ENCODE assay signal across 19 mouse cellular contexts in the genomic region with DNA sequence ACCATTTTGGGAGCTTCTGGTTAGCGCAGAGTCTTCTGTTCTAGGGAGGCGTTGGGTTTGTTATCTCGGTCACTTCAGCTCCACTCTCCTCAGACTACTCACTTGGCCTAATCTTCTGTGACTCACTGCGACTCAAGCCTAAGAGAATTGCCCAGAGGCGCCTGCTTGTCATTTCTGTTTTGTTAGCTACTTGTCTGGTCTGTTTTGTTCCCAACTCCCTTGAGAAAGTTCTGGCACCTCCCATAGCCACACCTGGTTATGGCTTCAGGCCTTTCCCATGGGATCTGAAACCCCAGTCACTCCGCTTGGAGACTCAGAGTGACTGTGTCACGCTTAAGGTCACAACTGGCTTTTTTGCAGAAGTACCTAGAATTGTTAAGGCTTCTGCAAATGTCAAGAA. TPM values are rescaled to one million over a fixed set of nuclear protein-coding genes. Genes with fewer than 3 reads are reported as not detected.
A peak's percentile ranks its signal among the peaks of the same experiment; 100 is the strongest.
DNase-seq lines count a peak whose midpoint lies in the region; ATAC-seq and TF ChIP-seq lines count a peak whose summit lies in the region.
"Had no signal": no experiment of that assay in that cellular context is flagged by ENCODE, and none has a peak within 500 bp of the region (broad histone marks: within the 10 kb centered on the region; RNA-seq: fewer than 3 reads in every experiment).

No protein-coding gene starts in this region.

- peak; percentile 17 for DNase-seq in liver
- DNase-seq in liver, postnatal 0 days: no peak
- DNase-seq in Patski (ENCODE audit: low read depth, low spot score): peak; percentile 70
- DNase-seq in thymus, postnatal 0 days (ENCODE audit: low spot score): no peak
- DNase-seq in hindbrain, embryonic 10.5 days (ENCODE audit: low spot score): no peak
- no peak for DNase-seq in midbrain, embryonic 14.5 days
- DNase-seq: adrenal gland, adult 8-10 months; cerebellum, adult 18-20 months; gastrocnemius, adult 2 months; heart, postnatal 10 days; kidney, adult 2 months; kidney, postnatal 36 days; left cerebral cortex, postnatal 4 days; lung, adult 2 months had no signal

- H3K4me2 ChIP-seq in liver, postnatal 0 days (ENCODE audit: low read depth, low read length): no peak overlapping the region
- H3K4me2 ChIP-seq in liver, embryonic 12.5 days: no peak overlapping the region
- no peak overlapping the region for H3K4me2 ChIP-seq in midbrain, embryonic 14.5 days (ENCODE audit: low read length)
- H3K4me2 ChIP-seq: hindbrain, embryonic 15.5 days had no signal

- H3K9ac ChIP-seq in liver, postnatal 0 days (replicated peaks): no peak overlapping the region
- H3K9ac ChIP-seq in liver, embryonic 12.5 days: 0 out of 2 replicates have a peak overlapping the region, but pooled peaks have one; percentile 19
- no peak overlapping the region for H3K9ac ChIP-seq in midbrain, embryonic 14.5 days (replicated peaks; ENCODE audit: low read length)
- H3K9ac ChIP-seq: hindbrain, embryonic 15.5 days had no signal

- POLR2A ChIA-PET in Patski (lab: Charles Lee): no interaction called here

- TF ChIP-seq EP300 in liver, postnatal 0 days (IDR thresholded peaks at IDR 0.05; ENCODE audit: low read depth): no peak

- H3K36me3 ChIP-seq in liver, postnatal 0 days (replicated peaks; ENCODE audit: insufficient read depth, low read length): no peaks in the 10 kb centered on the region
- no peaks in the 10 kb centered on the region for H3K36me3 ChIP-seq in liver, embryonic 12.5 days
- H3K36me3 ChIP-seq in hindbrain, embryonic 10.5 days: no peaks in the 10 kb centered on the region
- H3K36me3 ChIP-seq in midbrain, embryonic 14.5 days (ENCODE audit: control insufficient read depth, insufficient read depth, low read length): no peaks in the 10 kb centered on the region
- H3K36me3 ChIP-seq: hindbrain, embryonic 15.5 days had no signal

- H3K9me3 ChIP-seq in liver, postnatal 0 days (ENCODE audit: low read length): no peaks in the 10 kb centered on the region
- no peaks in the 10 kb centered on the region for H3K9me3 ChIP-seq in liver, embryonic 12.5 days (replicated peaks)
- no peaks in the 10 kb centered on the region for H3K9me3 ChIP-seq in hindbrain, embryonic 10.5 days
- no peaks in the 10 kb centered on the region for H3K9me3 ChIP-seq in midbrain, embryonic 14.5 days (ENCODE audit: control insufficient read depth, low read length)
- H3K9me3 ChIP-seq: hindbrain, embryonic 15.5 days had no signal

- TF ChIP-seq CTCF in liver, postnatal 0 days (IDR thresholded peaks at IDR 0.05; ENCODE audit: low read depth): no peak
- TF ChIP-seq CTCF in Patski (IDR thresholded peaks at IDR 0.05): no peak

- in situ Hi-C loops in Patski (cut with MboI; ENCODE audit: low pct_unique_long_range_greater_than_20kb): loop anchor here (10.0 kb wide), 1 partner anchor 336 kb away; a partner anchor contains a TSS

- no peak overlapping the region for H3K4me3 ChIP-seq in liver, postnatal 0 days (ENCODE audit: low read depth, low read length)
- no peak overlapping the region for H3K4me3 ChIP-seq in liver, embryonic 12.5 days
- no peak overlapping the region for H3K4me3 ChIP-seq in hindbrain, embryonic 10.5 days
- H3K4me3 ChIP-seq in midbrain, embryonic 14.5 days (replicated peaks; ENCODE audit: low read depth, low read length): no peak overlapping the region
- H3K4me3 ChIP-seq: gastrocnemius, adult 2 months; hindbrain, embryonic 15.5 days had no signal

- WGBS in liver, postnatal 0 days (ENCODE audit: insufficient replicate concordance): 67% methylated on average over 7 of the region's 7 CpGs
- 42% methylated on average over 7 of the region's 7 CpGs for WGBS in liver, embryonic 12.5 days (ENCODE audit: insufficient replicate concordance)
- WGBS in hindbrain, embryonic 10.5 days: 90% methylated on average over 7 of the region's 7 CpGs
- 91% methylated on average over 7 of the region's 7 CpGs for WGBS in midbrain, embryonic 14.5 days

- no peak overlapping the region for H3K27ac ChIP-seq in liver, postnatal 0 days (ENCODE audit: low read depth)
- H3K27ac ChIP-seq in liver, embryonic 12.5 days: peak overlapping the region; percentile 58
- no peak overlapping the region for H3K27ac ChIP-seq in hindbrain, embryonic 10.5 days
- no peak overlapping the region for H3K27ac ChIP-seq in midbrain, embryonic 14.5 days (replicated peaks; ENCODE audit: low read depth, low read length)
- H3K27ac ChIP-seq: gastrocnemius, adult 2 months; hindbrain, embryonic 15.5 days had no signal

- no peaks in the 10 kb centered on the region for H3K27me3 ChIP-seq in liver, postnatal 0 days (ENCODE audit: insufficient read depth, low read length)
- H3K27me3 ChIP-seq in Patski: no peaks in the 10 kb centered on the region
- H3K27me3 ChIP-seq in liver, embryonic 12.5 days (replicated peaks): no peaks in the 10 kb centered on the region; the same call in 1 of the 2 replicates
- H3K27me3 ChIP-seq in hindbrain, embryonic 10.5 days (ENCODE audit: insufficient read depth, poor library complexity, severe bottlenecking): no peaks in the 10 kb centered on the region
- H3K27me3 ChIP-seq in midbrain, embryonic 14.5 days (ENCODE audit: control insufficient read depth, insufficient read depth, low read length): no peaks in the 10 kb centered on the region
- H3K27me3 ChIP-seq: hindbrain, embryonic 15.5 days had no signal

- ATAC-seq in liver, postnatal 0 days: no peak
- no peak for ATAC-seq in Patski
- ATAC-seq in liver, embryonic 12.5 days: no peak
- ATAC-seq in midbrain, embryonic 14.5 days (ENCODE audit: low FRiP score, low TSS enrichment): no peak
- ATAC-seq: forebrain, embryonic 14.5 days; midbrain, embryonic 16.5 days had no signal

- CTCF ChIA-PET in Patski (lab: Charles Lee): interaction anchor here (1.5 kb wide), 1 partner anchor 29 kb away, joined by 7 read pairs; no protein-coding TSS in a partner anchor

- peaks cover 29% of the 10 kb centered on the region for H3K4me1 ChIP-seq in liver, postnatal 0 days (ENCODE audit: insufficient read depth)
- H3K4me1 ChIP-seq in liver, embryonic 12.5 days: peaks cover 44% of the 10 kb centered on the region
- H3K4me1 ChIP-seq in hindbrain, embryonic 10.5 days (replicated peaks): peaks cover 26% of the 10 kb centered on the region
- H3K4me1 ChIP-seq in midbrain, embryonic 14.5 days (ENCODE audit: control insufficient read depth, insufficient read depth, low read length): peaks cover 16% of the 10 kb centered on the region

RNA-seq across cellular contexts. Expression of a gene that starts 2.6 kb away (rescaled TPM):
- 9.2 and 11.5 TPM in 2 replicates for polyA plus RNA-seq in liver, postnatal 0 days (2015; fragmentation: Nextera tagmentation; extraction: Ambion mirVana)
- polyA plus RNA-seq in Patski (2021): 71.9 TPM
- polyA plus RNA-seq in liver, embryonic 12.5 days (2016; fragmentation: Nextera tagmentation; extraction: Ambion mirVana): 19.3 and 23.7 TPM in 2 replicates
- polyA plus RNA-seq in thymus, postnatal 0 days (2015; fragmentation: Nextera tagmentation; extraction: Ambion mirVana): 15.2 and 22.3 TPM in 2 replicates
- polyA plus RNA-seq in hindbrain, embryonic 10.5 days (2016; fragmentation: Nextera tagmentation; extraction: Ambion mirVana): 11.2 TPM in 2 replicates
- polyA plus RNA-seq in midbrain, embryonic 14.5 days (2014; fragmentation: Nextera tagmentation; extraction: Ambion mirVana): 33.1 and 35.5 TPM in 2 replicates

RNA-seq across cellular contexts. Expression of a gene that starts 37.4 kb away (rescaled TPM):
- 5.6 and 7.0 TPM in 2 replicates for polyA plus RNA-seq in liver, postnatal 0 days (2015; fragmentation: Nextera tagmentation; extraction: Ambion mirVana)
- 0.05 TPM for polyA plus RNA-seq in Patski (2021)
- polyA plus RNA-seq in liver, embryonic 12.5 days (2016; fragmentation: Nextera tagmentation; extraction: Ambion mirVana): 3.8 and 3.9 TPM in 2 replicates
- 1.3 and 1.6 TPM in 2 replicates for polyA plus RNA-seq in thymus, postnatal 0 days (2015; fragmentation: Nextera tagmentation; extraction: Ambion mirVana)
- polyA plus RNA-seq in hindbrain, embryonic 10.5 days (2016; fragmentation: Nextera tagmentation; extraction: Ambion mirVana): 0.05 TPM in 1 of 2 replicates, not detected in the other
- polyA plus RNA-seq in midbrain, embryonic 14.5 days (2014; fragmentation: Nextera tagmentation; extraction: Ambion mirVana): not detected in 2 replicates
- polyA plus RNA-seq: forebrain, embryonic 14.5 days; lung, adult 2 months; neural tube, embryonic 11.5 days had no signal

Comparison
In these comparisons a context has a peak if more than half of its experiments do, and no peak if none do; other contexts are left out.
1. DNase-seq: peak in liver (single experiment) and Patski (single experiment); none in liver, postnatal 0 days (single experiment), thymus, postnatal 0 days (single experiment), hindbrain, embryonic 10.5 days (single experiment) and midbrain, embryonic 14.5 days (single experiment).